Mouse (Mus musculus): ENCODE results near the gene Ptpn3. TPM values are rescaled to one million over a fixed set of nuclear protein-coding genes. Genes with fewer than 3 reads are reported as not detected.

Ptpn3 gene
- polyA plus RNA-seq, 1 experiment = 4.9 TPM

- DNase-seq (ENCODE audit: low read depth) = peak; percentile 85
Observed at GRCm38 (mm10) chr4:57162789-57163722, 138.6 kb downstream of the Ptpn3 start.

GRCm38 (mm10) chr4:57160571-57160970, 141.1 kb downstream of the Ptpn3 start:
- DNase-seq (ENCODE audit: low read depth) = peak; percentile 59
- TF ChIP-seq CTCF (IDR thresholded peaks at IDR 0.05; ENCODE audit: borderline replicate concordance, extremely low read depth, insufficient read depth, insufficient read length) (no peak), POLR2A (IDR thresholded peaks at IDR 0.05; ENCODE audit: borderline replicate concordance, extremely low read depth, insufficient read depth, insufficient read length, poor library complexity, severe bottlenecking) (no peak)

More at GRCm38 (mm10) chr4:57162789-57163722, 138.6 kb downstream of the Ptpn3 start:
- TF ChIP-seq POLR2A (IDR thresholded peaks at IDR 0.05; ENCODE audit: borderline replicate concordance, extremely low read depth, insufficient read depth, insufficient read length, poor library complexity, severe bottlenecking) (no peak), CTCF (IDR thresholded peaks at IDR 0.05; ENCODE audit: borderline replicate concordance, extremely low read depth, insufficient read depth, insufficient read length) (no peak)

GRCm38 (mm10) chr4:57156549-57157169, 145.0 kb downstream of the Ptpn3 start:
- TF ChIP-seq POLR2A (IDR thresholded peaks at IDR 0.05; ENCODE audit: borderline replicate concordance, extremely low read depth, insufficient read depth, insufficient read length, poor library complexity, severe bottlenecking) (no peak), CTCF (IDR thresholded peaks at IDR 0.05; ENCODE audit: borderline replicate concordance, extremely low read depth, insufficient read depth, insufficient read length) (no peak)
- DNase-seq (ENCODE audit: low read depth) = no peak

GRCm38 (mm10) chr4:57153838-57154237, 147.8 kb downstream of the Ptpn3 start:
- no peak for DNase-seq (ENCODE audit: low read depth)
- TF ChIP-seq POLR2A (IDR thresholded peaks at IDR 0.05; ENCODE audit: borderline replicate concordance, extremely low read depth, insufficient read depth, insufficient read length, poor library complexity, severe bottlenecking) = no peak
- no peak for TF ChIP-seq CTCF (IDR thresholded peaks at IDR 0.05; ENCODE audit: borderline replicate concordance, extremely low read depth, insufficient read depth, insufficient read length)

GRCm38 (mm10) chr4:57153068-57153835, 148.4 kb downstream of the Ptpn3 start:
- peak; percentile 71 for DNase-seq (ENCODE audit: low read depth)
- no peak for TF ChIP-seq POLR2A (IDR thresholded peaks at IDR 0.05; ENCODE audit: borderline replicate concordance, extremely low read depth, insufficient read depth, insufficient read length, poor library complexity, severe bottlenecking)
- no peak for TF ChIP-seq CTCF (IDR thresholded peaks at IDR 0.05; ENCODE audit: borderline replicate concordance, extremely low read depth, insufficient read depth, insufficient read length)

GRCm38 (mm10) chr4:57148182-57148581, 153.5 kb downstream of the Ptpn3 start:
- TF ChIP-seq CTCF (IDR thresholded peaks at IDR 0.05; ENCODE audit: borderline replicate concordance, extremely low read depth, insufficient read depth, insufficient read length) (no peak), POLR2A (IDR thresholded peaks at IDR 0.05; ENCODE audit: borderline replicate concordance, extremely low read depth, insufficient read depth, insufficient read length, poor library complexity, severe bottlenecking) (no peak)
- no peak for DNase-seq (ENCODE audit: low read depth)

- 0 out of 2 replicates have a peak, but pooled peaks have one; percentile 11 for TF ChIP-seq POLR2A (IDR thresholded peaks at IDR 0.05; ENCODE audit: borderline replicate concordance, extremely low read depth, insufficient read depth, insufficient read length, poor library complexity, severe bottlenecking)
- TF ChIP-seq CTCF (IDR thresholded peaks at IDR 0.05; ENCODE audit: borderline replicate concordance, extremely low read depth, insufficient read depth, insufficient read length) = peak; percentile 86
- DNase-seq (ENCODE audit: low read depth) = peak; percentile 92
Observed at GRCm38 (mm10) chr4:57143026-57143937, 158.4 kb downstream of the Ptpn3 start, which contains the start of gene Epb41l4b. Gene Epb41l4b, minus strand, starts transcription at chr4:57143437.

- peak; percentile 56 for DNase-seq (ENCODE audit: low read depth)
- TF ChIP-seq CTCF (IDR thresholded peaks at IDR 0.05; ENCODE audit: borderline replicate concordance, extremely low read depth, insufficient read depth, insufficient read length) (no peak), POLR2A (IDR thresholded peaks at IDR 0.05; ENCODE audit: borderline replicate concordance, extremely low read depth, insufficient read depth, insufficient read length, poor library complexity, severe bottlenecking) (no peak)
Observed at GRCm38 (mm10) chr4:57142374-57143025, 159.1 kb downstream of the Ptpn3 start.

- TF ChIP-seq CTCF (IDR thresholded peaks at IDR 0.05; ENCODE audit: borderline replicate concordance, extremely low read depth, insufficient read depth, insufficient read length) (no peak), POLR2A (IDR thresholded peaks at IDR 0.05; ENCODE audit: borderline replicate concordance, extremely low read depth, insufficient read depth, insufficient read length, poor library complexity, severe bottlenecking) (no peak)
- no peak for DNase-seq (ENCODE audit: low read depth)
Observed at GRCm38 (mm10) chr4:57141908-57142361, 159.7 kb downstream of the Ptpn3 start.
